Mouse (Mus musculus): ENCODE data around the gene Lemd1. TPM values are rescaled to one million over a fixed set of nuclear protein-coding genes. Genes with fewer than 3 reads are reported as not detected.

The Lemd1 gene
- not detected in 2 replicates for total RNA-seq (2017)

GRCm38 (mm10) chr1:132191093-132191785 is at the start of gene Lemd1, which contains the start of gene AC124108.1:
Lemd1 (plus strand) TSS chr1:132191431.
AC124108.1 (plus strand) TSS chr1:132191457.
- no peak for ATAC-seq (replicated peaks; ENCODE audit: low read depth, poor library complexity, severe bottlenecking)

GRCm38 (mm10) chr1:132141753-132142152 is 49.5 kb upstream of the Lemd1 start:
- ATAC-seq (replicated peaks; ENCODE audit: low read depth, poor library complexity, severe bottlenecking), result no peak

- ATAC-seq (replicated peaks; ENCODE audit: low read depth, poor library complexity, severe bottlenecking), result peak; percentile 51
Observed at GRCm38 (mm10) chr1:132143079-132143478, 48.2 kb upstream of the Lemd1 start.

- no peak for ATAC-seq (replicated peaks; ENCODE audit: low read depth, poor library complexity, severe bottlenecking)
Observed at GRCm38 (mm10) chr1:132143730-132144129, 47.5 kb upstream of the Lemd1 start.

- no peak for ATAC-seq (replicated peaks; ENCODE audit: low read depth, poor library complexity, severe bottlenecking)
Observed at GRCm38 (mm10) chr1:132144223-132144622, 47.0 kb upstream of the Lemd1 start.

GRCm38 (mm10) chr1:132144837-132145236 is 46.4 kb upstream of the Lemd1 start:
- ATAC-seq (replicated peaks; ENCODE audit: low read depth, poor library complexity, severe bottlenecking), result no peak

- ATAC-seq (replicated peaks; ENCODE audit: low read depth, poor library complexity, severe bottlenecking), result 0 out of 2 replicates have a peak, but pooled peaks have one; percentile 21
Observed at GRCm38 (mm10) chr1:132145973-132146685, 45.1 kb upstream of the Lemd1 start.

- peak; percentile 77 for ATAC-seq (replicated peaks; ENCODE audit: low read depth, poor library complexity, severe bottlenecking)
Observed at GRCm38 (mm10) chr1:132149410-132149809, 41.8 kb upstream of the Lemd1 start.

GRCm38 (mm10) chr1:132150171-132150570 is 41.1 kb upstream of the Lemd1 start:
- ATAC-seq (replicated peaks; ENCODE audit: low read depth, poor library complexity, severe bottlenecking), result peak; percentile 39

GRCm38 (mm10) chr1:132150817-132151601 is 40.2 kb upstream of the Lemd1 start:
- ATAC-seq (replicated peaks; ENCODE audit: low read depth, poor library complexity, severe bottlenecking), result no peak

- no peak for ATAC-seq (replicated peaks; ENCODE audit: low read depth, poor library complexity, severe bottlenecking)
Observed at GRCm38 (mm10) chr1:132151908-132152307, 39.3 kb upstream of the Lemd1 start.

GRCm38 (mm10) chr1:132153086-132153690 is 38.0 kb upstream of the Lemd1 start:
- no peak for ATAC-seq (replicated peaks; ENCODE audit: low read depth, poor library complexity, severe bottlenecking)

- no peak for ATAC-seq (replicated peaks; ENCODE audit: low read depth, poor library complexity, severe bottlenecking)
Observed at GRCm38 (mm10) chr1:132153691-132154090, 37.5 kb upstream of the Lemd1 start.

GRCm38 (mm10) chr1:132155737-132156136 is 35.5 kb upstream of the Lemd1 start:
- peak; percentile 86 for ATAC-seq (replicated peaks; ENCODE audit: low read depth, poor library complexity, severe bottlenecking)

- peak; percentile 79 for ATAC-seq (replicated peaks; ENCODE audit: low read depth, poor library complexity, severe bottlenecking)
Observed at GRCm38 (mm10) chr1:132157016-132157781, 34.0 kb upstream of the Lemd1 start.

- ATAC-seq (replicated peaks; ENCODE audit: low read depth, poor library complexity, severe bottlenecking), result no peak
Observed at GRCm38 (mm10) chr1:132157808-132158207, 33.4 kb upstream of the Lemd1 start.

GRCm38 (mm10) chr1:132158741-132159140 is 32.5 kb upstream of the Lemd1 start:
- no peak for ATAC-seq (replicated peaks; ENCODE audit: low read depth, poor library complexity, severe bottlenecking)

GRCm38 (mm10) chr1:132159681-132160080 is 31.6 kb upstream of the Lemd1 start:
- ATAC-seq (replicated peaks; ENCODE audit: low read depth, poor library complexity, severe bottlenecking), result no peak

GRCm38 (mm10) chr1:132161211-132161880 is 29.9 kb upstream of the Lemd1 start:
- no peak for ATAC-seq (replicated peaks; ENCODE audit: low read depth, poor library complexity, severe bottlenecking)
